Mouse (Mus musculus) megakaryocyte, embryonic 14.5 days (primary cell): ENCODE data around the gene Pcgf5. TPM values are rescaled to one million over a fixed set of nuclear protein-coding genes. Genes with fewer than 3 reads are reported as not detected.
"Not testable (repeated sequence)": the region's sequence is repeated elsewhere in the genome, so short reads cannot be mapped to it uniquely, and the experiment has no call there.

Source experiments
- H3K27me3 ChIP-seq: replicated peaks from 2 replicates; pipeline ENCODE3; 2012; ENCODE audit warnings: inconsistent platforms
- H3K36me3 ChIP-seq: replicated peaks from 2 replicates; pipeline ENCODE3; 2012; ENCODE audit warnings: low read length, inconsistent platforms, mixed read lengths
- H3K4me1 ChIP-seq: 2 replicates; pipeline ENCODE4 v1.6.1; 2012; ENCODE audit warnings: inconsistent platforms
- H3K4me3 ChIP-seq: replicated peaks from 2 replicates; pipeline ENCODE3; 2012; ENCODE audit warnings: moderate library complexity, mild to moderate bottlenecking, inconsistent platforms
- H3K9me3 ChIP-seq: 2 replicates; pipeline ENCODE4 v1.6.1; 2012; ENCODE audit warnings: inconsistent platforms
- FLI1 ChIP-seq: IDR thresholded peaks from 2 replicates; pipeline ENCODE4 v1.6.1; 2012; ENCODE audit warnings: low read length, inconsistent platforms, mixed read lengths
- GATA1 ChIP-seq: IDR thresholded peaks from 3 replicates; pipeline ENCODE4 v1.6.1; 2012; ENCODE audit warnings: mixed read lengths, low read length, inconsistent platforms, borderline replicate concordance
- polyA plus RNA-seq: library from polyadenylated mRNA; stranded (reverse); fragments of >175 nt; gene quantifications from 2 replicates; pipeline ENCODE4 v1.2.3, GENCODE M21; 2012; ENCODE audit warnings: low replicate concordance; ENCODE audit not compliant: insufficient read depth

The Pcgf5 gene
- polyA plus RNA-seq, 1 experiment = 1.6 TPM

DNA sequence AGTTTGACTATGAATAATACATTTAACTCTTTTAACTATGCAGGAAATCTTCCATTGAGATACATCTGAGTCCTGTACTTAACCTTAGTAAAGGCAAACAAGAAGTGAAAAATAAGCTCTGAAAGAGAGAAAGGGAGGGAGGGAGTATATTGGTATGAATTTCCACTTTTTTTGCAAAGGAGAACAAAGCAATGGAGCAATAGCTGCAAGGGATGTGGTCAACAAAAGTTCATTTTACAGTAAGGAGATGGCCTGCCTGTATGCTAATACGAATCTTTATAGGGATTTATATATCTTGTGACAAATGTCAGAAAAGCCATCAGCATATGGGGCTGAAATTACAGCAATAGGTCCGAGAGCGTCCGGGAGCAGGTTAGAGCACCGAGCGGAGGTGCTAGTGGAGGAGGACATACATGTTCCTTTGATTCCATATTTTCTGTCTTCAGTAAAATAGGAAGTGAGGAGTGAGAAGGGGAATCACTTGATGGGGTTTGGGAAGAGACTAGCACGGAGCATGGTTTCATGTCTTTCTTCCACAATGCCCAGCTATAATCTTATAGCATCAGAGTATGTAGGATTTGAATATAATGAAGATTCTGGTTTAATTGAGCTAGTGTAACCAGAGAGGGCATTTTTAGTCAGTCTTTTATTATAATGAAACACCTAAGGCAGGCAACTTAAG is 79.2 kb downstream of the Pcgf5 start:
- TF ChIP-seq FLI1 = no peak
- no peak for TF ChIP-seq GATA1
- no peaks in the 10 kb centered on the region for H3K9me3 ChIP-seq

DNA sequence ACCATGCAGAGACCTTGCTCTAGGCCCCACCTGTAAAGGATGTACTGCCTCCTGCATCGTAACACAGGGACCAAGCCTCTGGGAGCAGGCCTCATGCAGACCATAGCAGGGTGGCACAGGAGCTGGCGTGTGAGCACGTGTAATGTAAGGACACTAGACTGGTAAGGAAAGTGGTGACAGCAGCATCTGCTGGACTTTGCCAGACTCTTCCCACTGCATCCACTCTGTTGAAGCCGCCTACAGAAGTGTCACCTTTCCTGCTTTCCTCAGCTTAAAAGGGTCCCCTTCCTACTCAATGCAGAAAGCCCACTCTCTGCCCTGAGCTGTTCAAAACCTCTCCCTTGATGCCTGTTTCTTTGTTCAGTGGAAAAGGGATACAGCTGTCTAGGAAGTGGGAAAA is 80.0 kb downstream of the Pcgf5 start:
- H3K4me3 ChIP-seq = no peak overlapping the region
- no peaks in the 10 kb centered on the region for H3K9me3 ChIP-seq
- no peaks in the 10 kb centered on the region for H3K27me3 ChIP-seq
- TF ChIP-seq GATA1 (no peak), FLI1 (no peak)
- H3K4me1 ChIP-seq = peaks cover 4% of the 10 kb centered on the region; the same call in 1 of the 2 replicates
- H3K36me3 ChIP-seq = no peaks in the 10 kb centered on the region

More for the DNA sequence above, 79.2 kb downstream of the Pcgf5 start:
- Histone ChIP-seq H3K4me1 (peaks cover 4% of the 10 kb centered on the region; the same call in 1 of the 2 replicates), H3K27me3 (no peaks in the 10 kb centered on the region), H3K36me3 (no peaks in the 10 kb centered on the region), H3K4me3 (no peak overlapping the region)

- Histone ChIP-seq H3K4me1 (peaks cover 4% of the 10 kb centered on the region; the same call in 1 of the 2 replicates), H3K27me3 (no peaks in the 10 kb centered on the region), H3K4me3 (no peak overlapping the region), H3K9me3 (no peaks in the 10 kb centered on the region), H3K36me3 (no peaks in the 10 kb centered on the region)
- TF ChIP-seq FLI1 (no peak), GATA1 (no peak)
Observed at GRCm38 (mm10) chr19:36429354-36429753, 81.2 kb downstream of the Pcgf5 start.

DNA sequence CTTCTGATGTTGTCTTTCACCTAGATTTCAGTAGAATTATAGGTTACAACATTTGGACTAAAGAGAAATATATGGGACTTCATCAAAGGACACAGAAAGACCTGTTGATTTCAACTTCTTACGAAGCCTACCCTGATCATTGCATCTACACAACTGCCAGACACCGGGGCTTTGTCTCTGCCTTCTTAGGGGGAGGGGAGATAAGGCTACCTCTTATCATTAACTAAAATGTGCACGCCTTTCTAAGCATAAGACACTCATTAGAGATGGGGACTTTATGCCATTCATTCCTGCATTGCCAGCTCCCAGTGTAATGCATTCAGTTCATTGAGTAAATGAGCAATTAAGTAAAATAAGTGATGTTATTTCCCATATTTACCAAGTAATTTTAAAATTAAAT is 85.1 kb downstream of the Pcgf5 start:
- TF ChIP-seq GATA1 (no peak), FLI1 (no peak)
- Histone ChIP-seq H3K4me3 (no peak overlapping the region), H3K9me3 (no peaks in the 10 kb centered on the region), H3K4me1 (0 out of 2 replicates have a peak, but pooled peaks cover under 1% of the 10 kb centered on the region), H3K27me3 (no peaks in the 10 kb centered on the region), H3K36me3 (peaks cover 30% of the 10 kb centered on the region)

GRCm38 (mm10) chr19:36439894-36440714 is 92.0 kb downstream of the Pcgf5 start:
- Histone ChIP-seq H3K36me3 (peaks cover 47% of the 10 kb centered on the region), H3K4me1 (peaks cover 5% of the 10 kb centered on the region; the same call in 1 of the 2 replicates), H3K4me3 (no peak overlapping the region), H3K9me3 (no peaks in the 10 kb centered on the region), H3K27me3 (no peaks in the 10 kb centered on the region)
- TF ChIP-seq GATA1 (no peak), FLI1 (no peak)

- Histone ChIP-seq H3K36me3 (peaks cover 52% of the 10 kb centered on the region), H3K4me1 (peaks cover 21% of the 10 kb centered on the region), H3K9me3 (no peaks in the 10 kb centered on the region), H3K27me3 (no peaks in the 10 kb centered on the region), H3K4me3 (no peak overlapping the region)
- no peak for TF ChIP-seq FLI1
- no peak for TF ChIP-seq GATA1
Observed at GRCm38 (mm10) chr19:36450997-36451608, 103.0 kb downstream of the Pcgf5 start.

- Histone ChIP-seq H3K4me3 (peak overlapping the region; percentile 39), H3K4me1 (peaks cover 21% of the 10 kb centered on the region), H3K36me3 (peaks cover 52% of the 10 kb centered on the region), H3K9me3 (no peaks in the 10 kb centered on the region), H3K27me3 (no peaks in the 10 kb centered on the region)
- no peak for TF ChIP-seq GATA1
- TF ChIP-seq FLI1 = no peak
Observed at GRCm38 (mm10) chr19:36451731-36452130, 103.6 kb downstream of the Pcgf5 start.

- Histone ChIP-seq H3K36me3 (peaks cover 53% of the 10 kb centered on the region), H3K4me1 (peaks cover 21% of the 10 kb centered on the region)
- H3K4me3 ChIP-seq, H3K9me3 ChIP-seq, H3K27me3 ChIP-seq: not testable (repeated sequence)
Observed at GRCm38 (mm10) chr19:36452210-36452609, 104.1 kb downstream of the Pcgf5 start.

DNA sequence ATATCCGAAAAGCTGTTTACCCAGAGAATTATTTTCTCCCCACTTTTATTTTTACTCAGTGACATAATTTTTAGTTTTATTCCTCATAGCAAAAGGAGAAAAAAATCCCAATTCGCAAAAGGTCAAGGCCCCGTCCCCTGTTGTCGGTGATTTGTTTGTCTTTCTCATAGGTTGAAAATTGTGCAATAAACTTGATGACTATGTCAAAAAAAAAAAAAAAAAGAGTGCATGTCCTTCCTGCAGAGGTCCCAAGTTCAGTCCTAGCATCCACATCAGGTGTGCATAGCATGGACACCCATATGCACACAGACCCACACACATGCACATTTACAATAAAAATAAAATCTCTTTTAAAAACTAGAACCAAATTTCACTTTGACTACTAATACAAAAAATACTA is 105.3 kb downstream of the Pcgf5 start:
- TF ChIP-seq FLI1 = no peak
- TF ChIP-seq GATA1 = no peak

DNA sequence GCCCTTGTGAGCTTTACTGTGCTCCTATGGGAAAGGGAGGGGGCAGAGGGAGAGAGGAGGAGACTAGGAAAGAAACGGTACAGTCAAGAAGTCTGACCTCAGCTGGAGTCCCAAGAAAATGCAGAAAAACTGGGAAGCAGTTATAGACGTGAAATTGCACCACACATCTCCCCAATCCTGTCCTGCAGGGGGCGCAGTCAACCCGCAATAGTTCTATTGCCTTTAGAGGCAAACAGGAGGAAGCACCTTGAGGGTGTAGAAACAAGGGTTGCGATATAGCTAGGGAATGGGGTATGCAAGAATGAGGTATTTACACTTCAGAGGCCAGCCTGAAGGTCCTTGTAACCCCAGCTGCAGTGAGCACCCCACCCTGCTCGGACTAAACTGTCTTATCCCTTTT is 122.0 kb downstream of the Pcgf5 start:
- H3K4me3 ChIP-seq = no peak overlapping the region
- peaks cover 7% of the 10 kb centered on the region for H3K4me1 ChIP-seq
- H3K27me3 ChIP-seq = peaks cover 3% of the 10 kb centered on the region
- H3K9me3 ChIP-seq = 0 out of 2 replicates have a peak, but pooled peaks cover 3% of the 10 kb centered on the region
- TF ChIP-seq FLI1 (no peak), GATA1 (no peak)
- H3K36me3 ChIP-seq = no peaks in the 10 kb centered on the region

More for the DNA sequence above, 105.3 kb downstream of the Pcgf5 start:
- Histone ChIP-seq H3K9me3 (no peaks in the 10 kb centered on the region), H3K4me1 (peaks cover 21% of the 10 kb centered on the region), H3K4me3 (no peak overlapping the region), H3K36me3 (peaks cover 47% of the 10 kb centered on the region), H3K27me3 (no peaks in the 10 kb centered on the region)
